Mouse (Mus musculus) E14TG2a.4 (cell line): ENCODE results near the gene Ms4a3.

Experiments
- CTCF ChIP-seq: conservative IDR thresholded peaks from 2 replicates; pipeline ENCODE4 v1.5.1; 2014; ENCODE audit warnings: low read length
- POU5F1 ChIP-seq: IDR thresholded peaks from 2 replicates; pipeline ENCODE4 v1.6.1; 2014; ENCODE audit warnings: low read length, borderline replicate concordance

- TF ChIP-seq CTCF (no peak), POU5F1 (no peak)
Measured at GRCm38 (mm10) chr19:11612293-11612692, 28.4 kb downstream of the Ms4a3 start.
